Mouse (Mus musculus) MEL (cell line): ENCODE measurements at regions not wholly inside any gene's neighbourhood (a gene's known extent, or its start where the extent isn't known, plus 50 kb on each side); places are given as distances from the start of the nearest gene placed in this dataset.

Experiments
- DNase-seq: peaks from one replicate; pipeline ENCODE4 v3.0.0; 2011; ENCODE audit warnings: low read depth, low spot score
- H3K27ac ChIP-seq: 2 replicates; pipeline ENCODE4 v1.5.1; 2012; ENCODE audit warnings: low read depth, mild to moderate bottlenecking, control low read depth, low read length, moderate library complexity; ENCODE audit not compliant: control insufficient read depth
- H3K27me3 ChIP-seq, 2 experiments: fragments of 150-350 bp in 1 of 2; sonication (generic) in 1 of 2; 2 replicates each; pipeline ENCODE4 v1.6.1; 2012; ENCODE audit warnings: low read length in 2 of 2, mild to moderate bottlenecking in 2 of 2, improper control_type of control experiment in 1 of 2, moderate library complexity in 1 of 2; ENCODE audit not compliant: insufficient read depth in 2 of 2, control insufficient read depth in 1 of 2
- H3K36me3 ChIP-seq, 2 experiments: 2 replicates each; pipeline ENCODE4 v1.6.1; 2012 to 2014; ENCODE audit warnings: low read length in 2 of 2, improper control_type of control experiment in 1 of 2, inconsistent platforms in 1 of 2, mild to moderate bottlenecking in 1 of 2; ENCODE audit not compliant: insufficient read depth in 2 of 2, control insufficient read depth in 1 of 2
- H3K4me1 ChIP-seq, 2 experiments: fragments of 150-350 bp in 1 of 2; sonication (generic) in 1 of 2; 2 replicates each; pipeline ENCODE4 v1.6.1; 2012; ENCODE audit warnings: low read length in 2 of 2, improper control_type of control experiment in 1 of 2, mild to moderate bottlenecking in 1 of 2; ENCODE audit not compliant: insufficient read depth in 2 of 2, control insufficient read depth in 1 of 2
- H3K4me3 ChIP-seq, 2 experiments: fragments of 150-350 bp in 1 of 2; sonication (generic) in 1 of 2; 2 replicates each; pipeline ENCODE4 v1.5.1; 2012; ENCODE audit warnings: low read depth in 2 of 2, low read length in 2 of 2, mild to moderate bottlenecking in 2 of 2, moderate library complexity in 2 of 2, control low read depth in 1 of 2, improper control_type of control experiment in 1 of 2; ENCODE audit not compliant: control insufficient read depth in 1 of 2, insufficient read depth in 1 of 2
- H3K79me2 ChIP-seq: 2 replicates; pipeline ENCODE4 v1.6.1; 2012; ENCODE audit warnings: mild to moderate bottlenecking, low read length, moderate library complexity; ENCODE audit not compliant: control insufficient read depth, poor library complexity, insufficient read depth
- H3K9ac ChIP-seq: 2 replicates; pipeline ENCODE4 v1.6.1; 2012; ENCODE audit warnings: low read depth, mild to moderate bottlenecking, control low read depth, low read length, moderate library complexity; ENCODE audit not compliant: control insufficient read depth, poor library complexity, severe bottlenecking
- H3K9me3 ChIP-seq: fragments of 150-350 bp; sonication (generic); replicated peaks from 2 replicates; pipeline ENCODE4 v1.6.1; 2012; ENCODE audit warnings: mild to moderate bottlenecking, low read length, improper control_type of control experiment, moderate library complexity; ENCODE audit not compliant: insufficient read depth
- BHLHE40 ChIP-seq: IDR thresholded peaks from 2 replicates; pipeline ENCODE4 v1.6.1; 2012; ENCODE audit warnings: low read depth, mild to moderate bottlenecking, inconsistent platforms, low read length, improper control_type of control experiment, borderline replicate concordance
- CHD1 ChIP-seq: IDR thresholded peaks from 2 replicates; pipeline ENCODE4 v1.6.1; 2012; ENCODE audit warnings: low read depth, mild to moderate bottlenecking, inconsistent platforms, low read length, improper control_type of control experiment
- E2F4 ChIP-seq: IDR thresholded peaks from 2 replicates; pipeline ENCODE4 v1.6.1; 2011; ENCODE audit warnings: low read depth, low read length, improper control_type of control experiment, borderline replicate concordance
- GATA1 ChIP-seq: IDR thresholded peaks from 2 replicates; pipeline ENCODE4 v1.6.1; 2011; ENCODE audit warnings: low read depth, low read length, improper control_type of control experiment
- HCFC1 ChIP-seq: IDR thresholded peaks from 2 replicates; pipeline ENCODE4 v1.6.1; 2012; ENCODE audit warnings: low read depth, mild to moderate bottlenecking, inconsistent platforms, low read length, improper control_type of control experiment, moderate library complexity
- JUND ChIP-seq: IDR thresholded peaks from 2 replicates; pipeline ENCODE4 v1.6.1; 2011; ENCODE audit warnings: low read depth, mild to moderate bottlenecking, improper control_type of control experiment, low read length
- MAFK ChIP-seq: IDR thresholded peaks from 2 replicates; pipeline ENCODE4 v1.6.1; 2011; ENCODE audit warnings: low read depth, mild to moderate bottlenecking, low read length, improper control_type of control experiment, borderline replicate concordance
- MAX ChIP-seq: IDR thresholded peaks from 2 replicates; pipeline ENCODE4 v1.6.1; 2011; ENCODE audit warnings: low read length, improper control_type of control experiment
- MAZ ChIP-seq: IDR thresholded peaks from 2 replicates; pipeline ENCODE4 v1.6.1; 2012; ENCODE audit warnings: low read depth, mild to moderate bottlenecking, inconsistent platforms, low read length, improper control_type of control experiment
- MEF2A ChIP-seq: IDR thresholded peaks from 2 replicates; pipeline ENCODE4 v1.6.1; 2014; ENCODE audit warnings: low read depth, mild to moderate bottlenecking, inconsistent platforms, low read length, improper control_type of control experiment; ENCODE audit not compliant: poor library complexity, insufficient replicate concordance, severe bottlenecking; ENCODE audit errors: extremely low read depth
- MYC ChIP-seq: IDR thresholded peaks from 2 replicates; pipeline ENCODE4 v1.6.1; 2011; ENCODE audit warnings: low read depth, mild to moderate bottlenecking, low read length, improper control_type of control experiment, moderate library complexity
- NELFE ChIP-seq: IDR thresholded peaks from 2 replicates; pipeline ENCODE4 v1.6.1; 2011; ENCODE audit warnings: low read depth, low read length, improper control_type of control experiment
- NRF1 ChIP-seq: IDR thresholded peaks from 2 replicates; pipeline ENCODE4 v1.6.1; 2014; ENCODE audit warnings: low read depth, mild to moderate bottlenecking, inconsistent platforms, low read length, improper control_type of control experiment, moderate library complexity; ENCODE audit not compliant: poor library complexity, insufficient read depth, severe bottlenecking
- POLR2A ChIP-seq, 2 experiments: IDR thresholded peaks; 2 replicates each; pipeline ENCODE4 v1.6.1; 2011 to 2012; ENCODE audit warnings: low read length in 2 of 2, mild to moderate bottlenecking in 2 of 2, control low read depth in 1 of 2, improper control_type of control experiment in 1 of 2, low read depth in 1 of 2, moderate library complexity in 1 of 2; ENCODE audit not compliant: control insufficient read depth in 1 of 2, insufficient read depth in 1 of 2, poor library complexity in 1 of 2
- POLR2AphosphoS2 ChIP-seq: IDR thresholded peaks from 2 replicates; pipeline ENCODE4 v1.6.1; 2011; ENCODE audit warnings: low read length, improper control_type of control experiment
- POLR2AphosphoS5 ChIP-seq: IDR thresholded peaks from 2 replicates; pipeline ENCODE4 v1.6.1; 2012; ENCODE audit warnings: low read depth, borderline replicate concordance, mild to moderate bottlenecking, inconsistent platforms, low read length, moderate library complexity, mixed read lengths
- RAD21 ChIP-seq: IDR thresholded peaks from 2 replicates; pipeline ENCODE4 v1.6.1; 2011; ENCODE audit warnings: mild to moderate bottlenecking, low read depth, low read length, improper control_type of control experiment
- RCOR1 ChIP-seq: IDR thresholded peaks from 2 replicates; pipeline ENCODE4 v1.6.1; 2012; ENCODE audit warnings: low read depth, mild to moderate bottlenecking, inconsistent platforms, low read length, improper control_type of control experiment
- SIN3A ChIP-seq: IDR thresholded peaks from 2 replicates; pipeline ENCODE4 v1.6.1; 2012; ENCODE audit warnings: low read length, improper control_type of control experiment, inconsistent platforms
- TAL1 ChIP-seq: IDR thresholded peaks from 2 replicates; pipeline ENCODE4 v1.6.1; 2012; ENCODE audit warnings: mild to moderate bottlenecking, inconsistent platforms, low read length, moderate library complexity, mixed read lengths
- TBP ChIP-seq: IDR thresholded peaks from 2 replicates; pipeline ENCODE4 v1.8.0; 2011; ENCODE audit warnings: low read depth, low read length, improper control_type of control experiment
- UBTF ChIP-seq: IDR thresholded peaks from 2 replicates; pipeline ENCODE4 v1.6.1; 2012; ENCODE audit warnings: low read depth, mild to moderate bottlenecking, inconsistent platforms, low read length, improper control_type of control experiment, moderate library complexity, borderline replicate concordance; ENCODE audit not compliant: insufficient read depth
- USF1 ChIP-seq: IDR thresholded peaks from 2 replicates; pipeline ENCODE4 v1.6.1; 2014; ENCODE audit warnings: low read depth, mild to moderate bottlenecking, inconsistent platforms, low read length, improper control_type of control experiment, moderate library complexity
- USF2 ChIP-seq, 2 experiments: IDR thresholded peaks; 2 replicates each; pipeline ENCODE4 v1.6.1; 2011 to 2012; ENCODE audit warnings: improper control_type of control experiment in 2 of 2, low read length in 2 of 2, borderline replicate concordance in 1 of 2, inconsistent platforms in 1 of 2, low read depth in 1 of 2, mild to moderate bottlenecking in 1 of 2; ENCODE audit not compliant: insufficient read depth in 1 of 2
- ZC3H11A ChIP-seq: IDR thresholded peaks from 2 replicates; pipeline ENCODE4 v1.6.1; 2012; ENCODE audit warnings: low read depth, mild to moderate bottlenecking, inconsistent platforms, low read length, improper control_type of control experiment
- ZKSCAN1 ChIP-seq: IDR thresholded peaks from 2 replicates; pipeline ENCODE4 v1.6.1; 2012; ENCODE audit warnings: low read depth, mild to moderate bottlenecking, inconsistent platforms, low read length, improper control_type of control experiment, moderate library complexity
- ZMIZ1 ChIP-seq: IDR thresholded peaks from 2 replicates; pipeline ENCODE4 v1.6.1; 2012; ENCODE audit warnings: low read depth, mild to moderate bottlenecking, inconsistent platforms, low read length, improper control_type of control experiment, moderate library complexity

DNA sequence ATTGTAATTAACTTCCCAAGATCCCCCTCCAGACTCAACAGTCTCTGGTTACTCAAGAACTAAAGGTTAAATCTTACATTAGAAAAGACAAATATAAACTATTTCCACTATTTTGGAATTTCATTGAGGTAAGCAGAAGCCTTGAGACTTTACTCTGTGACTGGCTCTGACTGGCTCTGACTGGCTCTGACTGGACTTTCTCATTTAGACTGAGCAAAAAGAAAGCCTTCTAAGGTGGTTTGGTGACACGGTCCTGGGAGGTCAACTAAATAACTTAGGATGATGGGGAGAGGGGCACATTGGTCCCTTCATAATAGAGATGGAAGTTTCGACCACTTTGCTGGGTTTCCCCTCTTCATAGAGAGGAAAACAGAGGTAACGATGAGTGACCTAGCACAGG is 243.3 kb upstream of the Nfe2l3 start:
- no peaks in the 10 kb centered on the region for H3K4me1 ChIP-seq
- H3K9me3 ChIP-seq, result no peaks in the 10 kb centered on the region
- peaks cover 7 to 14% of the 10 kb centered on the region in 2 experiments for H3K27me3 ChIP-seq
- no peak overlapping the region for H3K27ac ChIP-seq
- H3K79me2 ChIP-seq, result no peaks in the 10 kb centered on the region
- TF ChIP-seq ZKSCAN1, result no peak
- TF ChIP-seq JUND, result no peak
- TF ChIP-seq ZMIZ1, result no peak
- no peak for TF ChIP-seq TAL1
- TF ChIP-seq RCOR1, result no peak
- no peak for TF ChIP-seq POLR2A (IDR thresholded peaks at IDR 0.05; ENCODE audit: control insufficient read depth in 1 of 2, insufficient read depth in 1 of 2, low read depth in 1 of 2, low read length in 2 of 2, poor library complexity in 1 of 2)
- no peak for TF ChIP-seq MAFK
- no peak for TF ChIP-seq MAZ
- no peak for TF ChIP-seq NELFE
- TF ChIP-seq TBP, result no peak
- TF ChIP-seq RAD21, result no peak
- no peak for TF ChIP-seq MEF2A
- no peak for TF ChIP-seq UBTF
- TF ChIP-seq, all 39 proteins: peak for 0
- Histone ChIP-seq H3K36me3 (no peaks in the 10 kb centered on the region), H3K9ac (no peak overlapping the region), H3K4me3 (no peak overlapping the region)
- no peak for DNase-seq

- H3K4me1 ChIP-seq, result no peaks in the 10 kb centered on the region
- H3K79me2 ChIP-seq, result no peaks in the 10 kb centered on the region
- no peak for DNase-seq
- H3K36me3 ChIP-seq, result no peaks in the 10 kb centered on the region
- no peaks in the 10 kb centered on the region for H3K9me3 ChIP-seq
- H3K9ac ChIP-seq, result no peak overlapping the region
- peaks cover 0 to 4% of the 10 kb centered on the region in 2 experiments; a peak in 2 of 4 replicates for H3K27me3 ChIP-seq
- no peak overlapping the region for H3K4me3 ChIP-seq
- TF ChIP-seq NRF1 (no peak), BHLHE40 (no peak), MAX (no peak), ZC3H11A (no peak), TAL1 (no peak), POLR2A (IDR thresholded peaks at IDR 0.05; ENCODE audit: control insufficient read depth in 1 of 2, insufficient read depth in 1 of 2, low read depth in 1 of 2, low read length in 2 of 2, poor library complexity in 1 of 2) (no peak), CHD1 (no peak), POLR2AphosphoS2 (no peak), E2F4 (no peak), SIN3A (no peak), USF1 (no peak), ZMIZ1 (no peak), MYC (no peak), HCFC1 (no peak), USF2 (IDR thresholded peaks at IDR 0.05; ENCODE audit: borderline replicate concordance in 1 of 2, insufficient read depth in 1 of 2, low read depth in 1 of 2, low read length in 2 of 2) (no peak), POLR2AphosphoS5 (no peak), MEF2A (no peak), GATA1 (no peak), RCOR1 (no peak)
- TF ChIP-seq, all 39 proteins: peak for 0
- H3K27ac ChIP-seq, result no peak overlapping the region
These were observed 239.6 kb upstream of the Nfe2l3 start for GRCm38 (mm10) chr6:51192826-51193225.
